Mouse (Mus musculus): ENCODE data around the gene Txn1. TPM values are rescaled to one million over a fixed set of nuclear protein-coding genes. Genes with fewer than 3 reads are reported as not detected.

Txn1 gene
- total RNA-seq, 4 experiments from 2014 or later: 215 to 295 (median 238) TPM

DNA sequence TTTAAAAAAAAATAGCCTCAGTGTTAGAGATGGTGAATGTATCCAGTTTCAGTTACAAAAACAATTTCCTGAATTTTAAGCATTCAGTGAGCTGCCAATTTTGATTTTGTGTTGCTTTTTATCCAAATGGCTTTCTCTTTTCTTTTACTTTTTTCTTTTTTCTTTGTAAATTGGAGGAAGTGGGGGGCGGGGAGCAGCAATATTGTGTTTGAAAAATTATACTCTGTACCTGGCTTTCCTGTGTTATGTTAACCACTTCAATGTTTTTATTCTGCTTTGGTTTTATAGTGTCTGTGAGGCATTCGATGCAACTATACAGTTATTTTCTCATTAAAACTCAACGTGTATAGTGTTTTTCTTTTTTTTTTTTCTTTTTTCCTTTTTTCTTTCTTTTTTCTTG is 59.6 kb downstream of the Txn1 start:
- no peak for DNase-seq

GRCm38 (mm10) chr4:57895902-57896301 is 60.3 kb downstream of the Txn1 start:
- DNase-seq: no peak

GRCm38 (mm10) chr4:57895140-57895539 is 61.1 kb downstream of the Txn1 start:
- no peak for DNase-seq

Other genes with a start within 250 kb of the Txn1 start
- 100 to 1,000 TPM; 136 to 169 (median 139) TPM for gene Akap2, start 238.8 kb downstream of the Txn1 start, total RNA-seq (2022)
- 10 to 100 TPM; 13.0 to 17.0 (median 15.0) TPM for gene D630039A03Rik, start 40.1 kb downstream of the Txn1 start, total RNA-seq (2022)
- not detected for gene Txndc8, start 52.7 kb upstream of the Txn1 start, total RNA-seq (2022)